Mouse (Mus musculus): Measurements from ENCODE around the gene Dnajc16.

The Dnajc16 gene

DNA sequence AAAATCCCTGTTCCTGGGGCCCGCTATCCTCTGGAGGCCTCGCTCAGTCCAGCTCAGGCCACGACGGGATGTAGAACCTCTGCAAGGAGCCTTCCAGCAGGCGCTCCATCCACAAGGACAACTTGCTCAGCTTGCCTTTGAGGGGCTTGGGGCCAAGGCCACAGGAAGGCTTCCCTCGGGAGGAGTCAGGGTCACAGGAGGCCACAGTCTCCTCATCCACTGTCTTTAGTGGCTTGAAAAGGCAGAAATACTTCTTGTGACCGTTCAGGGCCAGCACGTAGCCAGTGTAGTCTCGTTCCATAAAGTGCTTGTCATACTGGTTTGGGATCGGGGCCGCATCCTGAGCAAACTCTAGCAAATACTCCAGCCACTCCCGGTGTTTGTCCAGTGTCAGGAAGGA, 27.3 kb downstream of the Dnajc16 start:
- no peak for DNase-seq (ENCODE audit: low spot score in 2 of 2)

DNA sequence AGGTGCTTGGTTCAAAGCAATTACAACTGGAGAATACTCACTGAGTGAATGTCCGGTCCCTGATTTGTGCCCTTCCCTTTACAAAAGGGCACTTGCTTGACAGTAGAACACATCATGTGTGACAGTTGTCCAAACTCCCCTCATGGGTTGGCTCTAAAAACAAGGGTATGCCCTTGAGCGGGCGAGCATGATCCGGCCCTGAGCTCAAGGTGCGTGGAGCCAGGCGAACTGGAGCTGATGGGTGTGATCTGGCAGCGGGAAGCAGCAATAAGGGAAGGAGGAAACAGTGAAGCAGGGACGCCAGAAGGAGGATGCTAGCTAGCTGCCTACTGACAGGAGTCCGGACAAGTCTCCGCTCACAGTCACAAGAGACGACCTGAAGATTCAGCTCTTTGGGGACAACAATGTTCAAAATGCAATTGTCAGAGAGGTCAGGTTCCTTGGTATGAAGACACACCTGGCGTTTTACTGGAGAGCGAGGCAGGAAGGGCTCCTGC, 28.6 kb downstream of the Dnajc16 start:
- no peak for DNase-seq (ENCODE audit: low spot score in 2 of 2)

DNA sequence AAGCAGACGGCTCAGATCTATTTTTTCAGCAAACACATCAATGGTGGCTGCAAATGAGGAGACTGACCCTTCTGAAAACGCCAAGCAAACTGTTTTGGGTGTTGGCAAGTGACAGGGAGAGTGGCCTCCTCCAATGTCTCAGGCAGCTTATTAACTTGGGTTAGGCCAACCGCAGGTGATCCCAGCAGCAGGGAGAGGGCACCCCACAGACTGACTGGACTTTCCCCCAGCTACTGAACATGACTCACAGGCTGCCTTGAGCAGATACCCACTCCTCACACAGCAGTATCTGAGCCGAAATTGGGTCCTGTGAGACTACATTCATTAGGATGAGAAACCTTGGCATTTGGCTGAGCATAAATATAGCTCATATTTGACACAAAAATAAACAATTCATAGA, 29.8 kb downstream of the Dnajc16 start:
- DNase-seq (ENCODE audit: low spot score in 2 of 2), result no peak

DNA sequence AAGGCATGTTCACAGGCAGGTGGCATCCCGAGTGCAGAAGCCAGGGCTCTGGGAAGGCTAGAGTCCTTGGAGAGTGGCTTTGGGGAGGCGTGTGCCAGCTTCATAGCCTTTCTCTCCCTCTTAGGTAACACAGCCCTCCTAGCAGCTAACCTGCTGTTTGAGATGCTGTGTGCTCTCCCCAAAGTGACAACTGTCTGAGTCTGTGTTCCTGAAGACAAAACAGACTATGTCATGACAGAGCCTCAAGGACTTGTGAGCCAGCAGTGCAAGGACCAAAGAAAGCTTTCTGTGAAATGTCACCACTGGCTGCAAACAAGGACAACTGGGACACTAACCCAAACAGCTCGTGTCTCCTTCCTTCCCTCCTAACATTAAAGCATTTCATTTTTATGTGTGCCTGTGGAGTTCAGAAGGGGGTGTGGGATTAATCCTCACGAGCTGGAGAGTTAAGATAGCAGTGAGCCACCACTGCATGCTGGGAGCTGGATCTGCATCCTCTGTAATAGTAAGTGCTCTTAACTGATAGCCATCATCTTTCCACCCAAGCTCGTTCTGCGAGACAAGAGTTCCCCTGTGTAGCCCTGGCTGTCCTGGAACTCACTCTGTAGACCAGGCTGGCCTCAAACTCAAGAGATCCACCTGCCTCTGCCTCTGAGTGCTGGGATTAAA, 31.7 kb downstream of the Dnajc16 start:
- DNase-seq (ENCODE audit: low spot score in 2 of 2), result no peak

DNA sequence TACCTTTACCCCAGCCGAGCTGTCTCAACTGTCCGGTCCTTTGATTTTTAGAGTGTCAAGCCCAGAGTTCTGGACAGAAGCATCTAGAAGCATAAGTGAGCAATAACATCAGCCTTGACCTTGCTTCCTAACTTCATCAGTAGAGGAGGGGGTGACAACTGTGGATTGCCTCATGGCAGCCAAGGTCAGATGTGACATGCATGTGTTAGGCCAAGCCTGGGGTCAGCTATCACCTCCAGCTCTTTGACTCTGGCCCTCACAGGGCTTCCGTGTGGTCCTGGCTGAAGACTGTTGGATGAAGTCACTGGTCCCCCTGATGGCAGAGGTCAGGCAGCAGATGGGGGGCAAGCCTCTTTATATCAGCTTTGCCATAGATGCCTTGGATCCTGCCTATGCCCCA, 33.6 kb downstream of the Dnajc16 start:
- DNase-seq (ENCODE audit: low spot score in 2 of 2), result no peak

DNA sequence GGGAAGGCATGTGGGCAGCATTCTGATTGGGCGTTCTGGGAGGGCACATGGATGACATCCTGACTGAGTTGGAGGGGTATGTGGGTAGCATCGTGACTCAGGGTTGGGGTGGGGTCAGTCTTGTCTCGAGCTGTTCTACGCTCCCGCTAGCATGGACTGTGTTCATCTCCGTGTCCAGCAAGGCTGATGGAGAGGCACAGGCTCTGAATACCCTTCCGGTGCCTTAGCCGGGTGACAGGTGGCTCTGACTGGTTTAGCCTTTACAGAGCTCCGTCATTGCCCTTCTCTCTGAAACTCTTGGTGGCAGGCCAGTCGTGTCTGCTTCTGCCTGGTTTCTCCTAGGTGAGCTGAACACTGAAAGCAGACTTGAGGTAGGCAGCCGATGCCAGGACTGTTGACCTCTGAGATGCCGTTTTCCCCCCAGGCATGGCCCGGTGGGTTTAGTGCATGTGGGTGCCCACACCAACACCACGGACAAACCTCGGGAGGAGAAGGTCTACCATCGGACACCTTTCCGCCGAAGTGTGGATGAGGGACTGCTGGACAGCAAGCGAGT, 35.3 kb downstream of the Dnajc16 start:
- no peak for DNase-seq (ENCODE audit: low spot score in 2 of 2)

DNA sequence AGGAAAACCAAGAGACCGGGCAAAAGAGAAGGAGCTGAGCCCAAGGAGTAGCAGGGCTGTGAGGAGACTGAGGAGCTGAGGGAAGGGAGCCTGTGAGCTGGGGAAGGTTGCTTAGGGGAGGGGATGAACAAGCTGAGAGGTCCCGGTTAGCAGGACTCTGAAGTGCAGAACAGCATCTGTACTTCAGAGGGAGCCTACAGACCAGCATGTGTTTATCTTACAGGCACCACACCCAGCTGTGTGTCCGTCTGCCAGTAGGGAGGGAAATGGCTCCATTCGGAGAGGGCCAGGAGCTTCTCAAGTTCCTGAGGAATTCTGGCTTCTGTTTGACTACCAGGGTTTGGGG, 38.7 kb downstream of the Dnajc16 start:
- DNase-seq (ENCODE audit: low spot score in 2 of 2), result no peak

DNA sequence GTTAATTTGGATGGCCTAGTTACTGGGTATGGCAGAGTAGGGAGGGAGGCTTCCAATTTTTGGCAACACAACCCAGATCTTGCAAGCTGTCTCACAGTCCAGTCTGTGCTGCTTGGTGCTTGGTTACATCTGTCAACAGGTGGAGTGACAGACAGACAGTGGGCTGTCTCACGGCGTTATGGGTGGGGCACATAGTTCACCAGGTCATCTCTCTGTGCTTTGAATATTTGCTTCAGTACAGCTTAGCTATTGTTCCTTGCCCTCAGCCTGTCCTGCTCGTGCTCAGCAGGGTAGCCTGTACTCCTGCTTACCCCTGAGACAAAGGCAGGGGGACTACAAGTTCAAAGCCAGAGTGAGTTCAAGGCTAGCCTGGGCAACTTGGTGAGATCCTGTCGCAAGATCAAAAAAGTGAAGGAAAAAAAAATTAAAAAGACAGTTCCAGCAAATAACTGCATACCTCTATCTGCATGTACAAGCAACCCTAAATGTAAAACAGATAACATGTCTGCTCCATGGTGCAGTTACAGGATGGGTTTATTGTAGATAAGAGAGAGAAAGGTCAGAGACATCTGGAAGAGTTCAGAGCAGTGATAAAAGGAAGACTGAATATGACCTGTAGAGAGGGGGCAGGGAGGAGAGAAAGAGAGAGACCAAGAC, 39.2 kb downstream of the Dnajc16 start:
- DNase-seq (ENCODE audit: low spot score in 2 of 2), result no peak

DNA sequence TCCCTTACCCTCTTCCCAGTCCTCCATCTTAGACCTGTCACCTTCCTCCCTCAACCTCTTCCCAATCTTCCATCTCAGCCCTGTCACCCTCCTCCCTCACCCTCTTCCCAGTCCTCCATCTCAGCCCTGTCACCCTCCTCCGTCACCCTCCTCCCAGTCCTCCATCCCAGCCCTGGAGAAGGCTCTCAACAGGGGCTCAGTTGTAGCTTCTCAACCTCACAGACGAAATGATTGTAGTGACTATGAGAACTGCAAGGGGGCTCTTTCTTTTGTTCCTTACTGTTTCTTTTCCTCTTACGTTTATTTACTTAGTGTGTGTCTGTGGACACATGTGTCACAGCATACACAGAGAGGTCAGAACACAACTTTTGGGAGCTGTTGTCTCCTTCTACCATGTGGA, 39.9 kb downstream of the Dnajc16 start:
- DNase-seq (ENCODE audit: low spot score in 2 of 2), result no peak

DNA sequence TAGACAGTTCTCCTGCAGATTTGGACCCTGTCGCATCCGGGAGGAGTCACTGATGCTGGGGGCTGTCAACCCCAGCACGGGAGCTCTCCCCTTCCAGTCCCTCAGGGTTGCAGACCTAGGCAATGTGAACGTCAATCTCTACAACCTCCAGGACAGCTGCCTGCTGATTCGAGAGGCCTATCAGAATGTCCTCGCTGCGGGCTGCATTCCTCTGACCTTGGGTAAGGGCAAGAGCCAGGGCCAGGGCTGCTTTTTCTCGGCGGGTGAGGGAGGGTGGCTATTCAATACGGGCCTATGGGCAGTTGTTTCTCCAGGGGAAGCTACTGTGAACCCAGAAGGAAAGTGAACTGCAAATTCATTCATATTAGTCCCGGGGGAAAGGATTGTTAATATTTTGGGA, 41.2 kb downstream of the Dnajc16 start:
- no peak for DNase-seq (ENCODE audit: low spot score in 2 of 2)

DNA sequence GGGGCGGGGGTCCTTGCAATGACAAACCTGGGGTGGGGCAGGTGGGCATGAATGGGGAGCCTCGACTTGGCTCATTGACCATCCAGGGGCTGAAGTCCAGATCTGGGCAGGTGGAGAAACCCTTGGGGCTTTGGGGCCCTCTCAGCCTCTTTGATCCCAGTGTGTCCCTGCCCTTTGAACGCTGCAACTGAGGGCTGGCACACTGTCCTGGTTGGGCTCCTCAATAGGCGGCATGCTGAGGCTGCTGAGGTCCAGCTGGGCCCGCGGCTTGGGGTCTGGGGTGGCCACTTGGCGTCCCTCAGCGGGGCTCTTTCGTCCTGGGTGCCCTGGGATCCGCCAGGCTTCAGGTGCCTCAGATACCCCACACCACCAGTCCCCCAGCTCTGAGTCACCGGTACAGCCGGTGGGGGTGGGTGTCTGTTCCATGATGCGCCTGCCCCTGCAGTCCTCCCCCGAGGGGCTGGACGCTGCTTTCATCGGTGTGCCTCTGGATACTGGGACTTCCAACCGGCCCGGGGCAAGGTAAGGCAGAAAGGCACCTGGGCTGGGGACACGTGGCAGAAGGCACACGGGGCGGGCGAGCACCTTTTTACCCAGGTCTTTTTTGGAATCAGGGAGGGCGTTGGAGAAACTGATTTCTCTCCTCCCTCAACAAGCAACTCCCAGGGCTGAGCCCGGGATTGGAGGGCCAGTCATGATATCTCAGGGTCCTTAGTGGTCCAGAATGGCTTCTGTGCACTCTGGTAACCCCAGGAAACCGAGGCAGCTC, 44.0 kb downstream of the Dnajc16 start, which contains the start of gene Agmat:
Gene Agmat, plus strand, starts transcription at position 95 of the 769 bp plus-strand sequence.
- DNase-seq (ENCODE audit: low spot score in 2 of 2), result no peak

DNA sequence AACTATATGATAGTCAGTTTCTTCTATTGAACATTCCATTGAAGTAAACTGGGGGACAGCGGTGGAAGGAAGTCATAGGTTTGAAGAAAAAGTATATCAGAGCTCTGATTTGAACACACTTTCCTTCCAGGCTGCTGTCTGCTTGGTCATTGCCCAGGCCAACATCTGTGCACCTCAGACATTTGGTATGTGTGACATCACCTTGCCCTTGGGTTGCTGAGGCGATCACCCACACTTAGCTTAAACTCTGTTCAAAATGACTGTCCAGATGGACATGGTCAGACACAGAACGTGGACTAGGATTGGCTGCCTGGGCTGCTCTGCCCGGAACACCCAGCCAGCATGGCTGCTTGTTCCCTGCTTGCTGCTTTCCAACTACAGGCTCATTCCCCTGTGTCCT, 48.4 kb downstream of the Dnajc16 start:
- DNase-seq (ENCODE audit: low spot score in 2 of 2), result no peak

DNA sequence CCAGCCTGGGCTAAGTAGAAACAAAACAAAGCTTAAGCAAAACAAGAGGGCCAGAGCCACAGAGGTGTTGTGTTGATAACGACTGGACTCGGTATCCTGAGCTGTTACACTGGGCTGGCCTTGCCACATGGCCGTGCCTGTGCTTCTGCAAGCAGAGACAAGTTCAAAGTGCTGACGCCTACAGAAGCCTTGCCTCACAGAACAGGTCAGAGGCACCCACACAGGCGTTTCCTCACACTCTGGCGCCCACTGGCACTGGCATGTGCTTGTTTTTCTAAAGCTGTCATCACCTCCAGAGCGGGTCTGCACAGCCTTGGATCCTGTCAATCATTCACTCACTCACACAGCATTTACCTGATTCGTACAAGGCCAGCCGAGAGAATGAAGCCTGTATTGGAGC, 48.9 kb downstream of the Dnajc16 start:
- no peak for DNase-seq (ENCODE audit: low spot score in 2 of 2)

DNA sequence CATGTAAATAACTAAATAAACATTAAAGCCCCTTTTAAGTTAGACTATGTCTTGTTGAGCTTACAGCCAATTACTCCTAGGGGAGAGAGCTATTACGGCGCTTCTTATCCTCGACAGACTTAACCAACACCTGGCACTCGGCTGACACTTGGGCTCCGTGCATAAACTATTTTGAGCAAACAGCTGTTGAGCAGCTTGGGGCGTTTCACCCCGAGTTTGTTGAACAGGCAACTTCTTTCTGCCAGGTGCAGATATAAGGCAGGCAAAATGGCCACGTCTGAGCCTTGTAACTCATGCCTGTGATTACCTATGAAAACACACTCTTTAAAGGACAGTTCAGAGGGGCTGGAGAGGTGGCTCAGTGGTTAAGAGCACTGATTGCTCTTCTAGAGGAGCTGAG, 52.7 kb downstream of the Dnajc16 start:
- DNase-seq (ENCODE audit: low spot score in 2 of 2), result no peak

DNA sequence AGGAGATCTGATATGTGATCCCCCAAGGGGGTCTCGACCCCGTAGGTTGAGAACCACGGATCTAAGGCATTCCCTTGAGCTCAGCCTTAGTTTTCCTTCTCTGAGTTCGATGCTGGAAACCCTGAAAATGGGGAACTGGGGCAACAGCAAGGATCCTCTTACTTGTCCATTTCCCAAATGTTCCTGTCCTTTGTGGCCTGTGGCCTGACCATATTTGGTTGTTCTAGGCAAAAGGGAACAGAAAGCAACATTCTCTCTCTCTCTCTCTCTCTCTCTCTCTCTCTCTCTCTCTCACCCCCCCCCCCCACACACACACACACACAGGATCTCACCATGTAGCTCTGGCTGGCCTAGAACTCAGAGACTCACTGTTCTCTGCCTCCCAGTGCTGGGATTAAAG, 53.9 kb downstream of the Dnajc16 start:
- no peak for DNase-seq (ENCODE audit: low spot score in 2 of 2)

DNA sequence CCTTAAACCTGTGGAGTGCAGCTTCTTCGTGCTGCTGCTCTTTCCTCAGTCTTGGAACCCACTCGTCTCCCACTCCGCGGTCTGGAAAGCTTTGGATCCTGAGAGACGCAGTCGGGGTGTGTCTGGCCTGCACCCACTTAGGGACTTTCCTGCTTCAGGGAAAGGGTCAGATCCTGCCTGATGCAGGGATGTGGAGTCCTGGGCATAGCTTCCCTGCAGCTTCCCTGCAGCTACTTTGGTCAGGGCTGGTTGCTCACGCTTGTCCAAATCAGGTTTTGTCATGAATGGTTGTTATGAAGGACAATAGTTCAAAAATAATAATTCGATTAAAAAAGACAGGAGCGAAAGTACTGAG, 55.5 kb downstream of the Dnajc16 start:
- DNase-seq (ENCODE audit: low spot score in 2 of 2), result no peak

DNA sequence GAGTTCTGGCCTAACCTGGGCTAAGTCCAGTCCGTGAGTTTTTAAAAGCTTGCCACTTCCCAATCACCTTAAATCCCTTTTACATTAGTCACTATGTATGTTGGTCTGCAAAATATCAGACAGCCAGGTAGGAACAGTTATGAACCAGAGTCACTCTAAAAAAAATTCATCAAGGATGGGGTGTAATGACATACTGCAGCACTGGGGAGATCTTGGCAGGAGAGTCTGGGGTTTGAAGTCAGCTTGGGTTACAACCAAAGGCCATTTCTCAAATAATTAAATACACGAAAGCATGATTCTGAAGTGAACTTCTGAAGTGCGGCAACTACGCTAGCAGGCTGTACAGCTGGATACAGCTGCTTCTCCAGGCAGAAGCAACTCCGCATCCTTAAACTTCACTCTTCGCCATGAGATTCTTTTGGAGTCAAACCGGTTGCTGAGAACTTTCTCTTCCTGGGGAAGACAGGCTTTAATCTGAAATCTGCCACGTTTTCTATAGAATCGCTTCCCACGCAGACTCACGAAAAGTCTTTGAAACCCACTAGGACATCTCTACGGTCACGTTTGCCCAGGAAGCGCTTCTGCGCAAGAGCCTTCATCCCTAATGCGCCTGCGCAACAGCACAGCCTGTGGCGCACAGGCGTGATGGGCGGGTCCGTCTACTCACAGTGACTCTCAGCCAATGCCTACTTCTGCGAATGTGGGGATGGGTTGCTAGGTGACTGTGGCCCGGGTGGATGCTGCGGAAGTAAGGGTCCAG, 56.1 kb downstream of the Dnajc16 start:
- peak; percentile 74 to 87 for DNase-seq (ENCODE audit: low spot score in 2 of 2)

DNA sequence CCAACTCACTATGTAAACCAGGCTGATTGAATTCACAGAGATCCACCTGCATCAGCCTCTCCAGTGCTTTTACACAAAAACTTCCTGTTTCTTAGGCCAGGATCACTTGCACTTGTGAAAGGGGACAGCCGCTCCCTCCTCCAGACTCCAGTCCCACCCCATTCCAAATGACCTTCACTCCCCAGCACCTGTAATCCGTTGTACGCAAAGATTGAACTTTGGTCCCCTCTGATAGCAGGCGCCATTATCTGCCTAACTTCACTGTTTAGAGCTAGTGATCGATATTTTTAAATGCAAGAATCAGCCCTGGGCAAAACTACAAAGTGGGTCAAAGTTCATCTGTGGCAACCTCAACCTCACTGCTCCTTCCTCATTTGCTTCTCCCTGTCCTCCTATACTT, 59.0 kb downstream of the Dnajc16 start:
- DNase-seq (ENCODE audit: low spot score in 2 of 2), result no peak

DNA sequence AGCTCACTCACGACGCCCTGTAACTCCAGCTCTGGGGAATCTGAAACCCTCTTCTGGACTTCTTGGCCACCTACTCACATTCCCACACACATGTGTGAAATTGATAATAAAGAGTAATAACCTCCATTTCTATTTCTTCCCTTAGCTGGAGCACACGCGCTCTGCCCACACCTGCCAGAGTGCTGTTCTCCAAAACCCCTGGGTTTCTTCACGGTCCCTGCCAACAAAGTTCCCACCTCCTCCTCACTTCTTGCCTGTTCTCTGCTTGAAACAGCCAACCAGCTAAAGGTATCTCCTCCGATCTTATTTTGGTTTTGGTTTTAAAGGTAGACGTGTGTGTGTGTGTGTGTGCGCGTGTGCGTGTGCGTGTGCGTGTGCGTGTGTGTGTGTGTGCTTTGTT, 60.3 kb downstream of the Dnajc16 start:
- no peak for DNase-seq (ENCODE audit: low spot score in 2 of 2)

DNA sequence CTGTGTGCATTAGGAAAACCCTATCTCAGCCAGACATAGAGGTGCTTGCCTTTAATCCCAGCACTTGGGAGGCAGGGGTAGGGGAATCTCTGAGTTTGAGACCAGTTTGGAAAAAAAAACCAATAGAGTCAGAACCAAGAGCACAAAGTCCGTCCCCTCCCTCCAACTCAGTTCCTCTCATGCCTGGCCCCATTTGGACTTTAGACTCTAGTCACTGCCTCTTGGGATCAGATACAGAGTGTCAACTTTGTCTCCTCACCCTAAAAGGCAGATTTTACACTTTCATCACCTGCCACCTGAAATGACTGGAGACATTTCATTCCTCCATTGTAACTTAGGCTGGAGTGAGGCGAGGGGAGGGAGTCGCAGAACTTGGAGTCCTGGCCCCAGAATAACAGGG, 61.5 kb downstream of the Dnajc16 start:
- DNase-seq (ENCODE audit: low spot score in 2 of 2), result no peak

DNA sequence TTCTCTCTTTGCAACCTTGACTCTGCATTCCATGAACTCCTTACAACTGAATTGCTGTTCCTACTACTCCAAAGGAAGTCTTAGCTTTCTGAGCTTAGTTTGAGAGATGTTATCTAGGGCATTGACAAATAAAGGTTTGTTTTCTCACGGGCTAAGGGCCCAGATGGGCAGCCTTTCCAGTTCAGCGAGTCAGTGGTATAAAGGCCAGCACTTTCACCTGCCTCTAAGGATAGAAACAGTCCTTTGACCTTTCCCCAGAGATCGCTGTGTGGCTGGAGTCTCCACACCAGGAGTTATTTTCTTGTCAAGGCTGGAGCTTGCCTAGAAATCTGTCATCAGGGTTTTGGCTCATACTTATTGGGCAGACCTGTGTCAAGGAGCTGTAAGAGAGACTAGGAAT, 65.0 kb downstream of the Dnajc16 start:
- DNase-seq (ENCODE audit: low spot score in 2 of 2), result no peak

DNA sequence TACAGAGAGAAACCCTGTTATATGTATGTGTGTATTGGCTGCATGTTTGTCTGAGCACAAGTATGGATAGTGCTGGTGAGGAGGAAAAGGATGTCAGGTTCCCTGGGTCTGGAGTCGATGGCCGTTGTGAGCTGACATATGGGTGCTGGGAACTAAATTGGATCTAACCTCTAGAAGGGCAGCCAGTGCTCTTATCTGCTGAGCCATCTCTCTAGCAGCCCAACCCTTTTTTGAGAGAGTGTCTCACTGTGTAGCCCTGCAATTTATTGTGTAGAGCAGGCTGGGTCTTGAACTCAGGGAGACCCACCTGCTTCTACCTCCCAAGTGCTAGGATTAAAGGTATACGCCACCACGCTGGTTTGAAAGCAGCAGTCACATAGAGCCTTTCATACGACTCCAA, 65.5 kb downstream of the Dnajc16 start:
- DNase-seq (ENCODE audit: low spot score in 2 of 2), result no peak

All from frontal cortex, postnatal 25 days (tissue).